Mouse (Mus musculus): ENCODE data around the gene Htra1.

DNA sequence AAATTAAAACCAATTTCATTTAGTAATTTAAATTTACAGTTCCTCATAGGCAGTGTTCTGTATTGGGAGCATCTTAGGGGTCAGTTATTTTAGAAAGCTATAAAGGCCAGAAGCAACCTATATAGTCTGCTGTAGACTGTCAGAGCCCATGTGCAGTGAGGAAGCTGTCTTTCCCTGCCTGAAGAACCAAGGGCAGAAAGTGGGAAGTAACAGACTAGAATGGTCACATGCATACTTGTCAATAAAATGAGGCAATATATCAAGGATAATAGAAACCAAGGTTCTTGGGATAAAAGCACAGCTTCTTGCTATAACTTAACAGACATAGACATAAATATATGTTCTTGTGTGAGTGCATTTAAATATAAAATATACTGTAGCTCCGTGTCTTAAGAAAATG is 33.0 kb upstream of the Htra1 start:
- TF ChIP-seq CTCF (IDR thresholded peaks at IDR 0.05; ENCODE audit: low read depth) = no peak
- no peak for TF ChIP-seq EP300 (IDR thresholded peaks at IDR 0.05; ENCODE audit: low read depth)
